Mouse (Mus musculus): ENCODE results near the gene Tbl1xr1. TPM values are rescaled to one million over a fixed set of nuclear protein-coding genes. Genes with fewer than 3 reads are reported as not detected.

Tbl1xr1 gene
- polyA plus RNA-seq, 1 experiment from 2014 or later, result 14.4 TPM

- H3K4me3 ChIP-seq (ENCODE audit: low read depth, low read length), result no peak overlapping the region
- no peaks in the 10 kb centered on the region for H3K36me3 ChIP-seq (ENCODE audit: control insufficient read depth, insufficient read depth, low read length)
- H3K27me3 ChIP-seq (replicated peaks; ENCODE audit: control insufficient read depth, insufficient read depth, low read length), result no peaks in the 10 kb centered on the region
- H3K9ac ChIP-seq (ENCODE audit: low read length), result no peak overlapping the region
- no peak overlapping the region for H3K4me2 ChIP-seq (ENCODE audit: low read length)
- H3K27ac ChIP-seq (ENCODE audit: low read depth, low read length), result no peak overlapping the region
- no peaks in the 10 kb centered on the region for H3K9me3 ChIP-seq (replicated peaks; ENCODE audit: control insufficient read depth, low read length)
- H3K4me1 ChIP-seq (ENCODE audit: control insufficient read depth, insufficient read depth, low read length), result peaks cover 21% of the 10 kb centered on the region
- WGBS, result 40% methylated on average over 1 of the region's 1 CpGs
- ATAC-seq (no peak), DNase-seq (ENCODE audit: low spot score) (no peak)
Measured at GRCm38 (mm10) chr3:22073916-22074315, 2.5 kb upstream of the Tbl1xr1 start.

GRCm38 (mm10) chr3:22074591-22075294 lies 1.7 kb upstream of the Tbl1xr1 start:
- Histone ChIP-seq H3K27me3 (replicated peaks; ENCODE audit: control insufficient read depth, insufficient read depth, low read length) (no peaks in the 10 kb centered on the region), H3K36me3 (ENCODE audit: control insufficient read depth, insufficient read depth, low read length) (no peaks in the 10 kb centered on the region), H3K4me1 (ENCODE audit: control insufficient read depth, insufficient read depth, low read length) (peaks cover 26% of the 10 kb centered on the region), H3K27ac (ENCODE audit: low read depth, low read length) (no peak overlapping the region), H3K4me3 (ENCODE audit: low read depth, low read length) (peak overlapping the region; percentile 89), H3K9me3 (replicated peaks; ENCODE audit: control insufficient read depth, low read length) (no peaks in the 10 kb centered on the region), H3K9ac (ENCODE audit: low read length) (0 out of 2 replicates have a peak overlapping the region, but pooled peaks have one; percentile 94), H3K4me2 (ENCODE audit: low read length) (peak overlapping the region; percentile 75)
- DNase-seq (ENCODE audit: low spot score), result peak; percentile 11
- 26% methylated on average over 11 of the region's 11 CpGs for WGBS
- no peak for ATAC-seq

GRCm38 (mm10) chr3:22075517-22075886 lies 950 bp upstream of the Tbl1xr1 start:
- no peaks in the 10 kb centered on the region for H3K27me3 ChIP-seq (replicated peaks; ENCODE audit: control insufficient read depth, insufficient read depth, low read length)
- peak overlapping the region; percentile 89 for H3K4me3 ChIP-seq (ENCODE audit: low read depth, low read length)
- H3K9me3 ChIP-seq (replicated peaks; ENCODE audit: control insufficient read depth, low read length), result no peaks in the 10 kb centered on the region
- DNase-seq (ENCODE audit: low spot score) (no peak), ATAC-seq (0 out of 2 replicates have a peak, but pooled peaks have one; percentile 0)
- no peaks in the 10 kb centered on the region for H3K36me3 ChIP-seq (ENCODE audit: control insufficient read depth, insufficient read depth, low read length)
- peak overlapping the region; percentile 99 for H3K27ac ChIP-seq (ENCODE audit: low read depth, low read length)
- H3K4me2 ChIP-seq (ENCODE audit: low read length), result peak overlapping the region; percentile 75
- under 1% methylated on average over 28 of the region's 28 CpGs for WGBS
- peak overlapping the region; percentile 94 for H3K9ac ChIP-seq (ENCODE audit: low read length)
- H3K4me1 ChIP-seq (ENCODE audit: control insufficient read depth, insufficient read depth, low read length), result peaks cover 28% of the 10 kb centered on the region

- peak overlapping the region; percentile 99 for H3K27ac ChIP-seq (ENCODE audit: low read depth, low read length)
- H3K9me3 ChIP-seq (replicated peaks; ENCODE audit: control insufficient read depth, low read length), result no peaks in the 10 kb centered on the region
- peak overlapping the region; percentile 89 for H3K4me3 ChIP-seq (ENCODE audit: low read depth, low read length)
- DNase-seq (ENCODE audit: low spot score), result peak; percentile 97
- peak overlapping the region; percentile 75 for H3K4me2 ChIP-seq (ENCODE audit: low read length)
- WGBS, result under 1% methylated on average over 44 of the region's 70 CpGs
- H3K36me3 ChIP-seq (ENCODE audit: control insufficient read depth, insufficient read depth, low read length), result no peaks in the 10 kb centered on the region
- H3K4me1 ChIP-seq (ENCODE audit: control insufficient read depth, insufficient read depth, low read length), result peaks cover 28% of the 10 kb centered on the region
- H3K9ac ChIP-seq (ENCODE audit: low read length), result peak overlapping the region; percentile 94
- H3K27me3 ChIP-seq (replicated peaks; ENCODE audit: control insufficient read depth, insufficient read depth, low read length), result no peaks in the 10 kb centered on the region
- ATAC-seq, result peak; percentile 93
Measured at GRCm38 (mm10) chr3:22075887-22076560, 428 bp upstream of the Tbl1xr1 start.

GRCm38 (mm10) chr3:22076936-22077656 lies 644 bp downstream of the Tbl1xr1 start:
- H3K36me3 ChIP-seq (ENCODE audit: control insufficient read depth, insufficient read depth, low read length), result no peaks in the 10 kb centered on the region
- H3K9me3 ChIP-seq (replicated peaks; ENCODE audit: control insufficient read depth, low read length), result no peaks in the 10 kb centered on the region
- peaks cover 28% of the 10 kb centered on the region for H3K4me1 ChIP-seq (ENCODE audit: control insufficient read depth, insufficient read depth, low read length)
- DNase-seq (ENCODE audit: low spot score) (peak; percentile 48), ATAC-seq (peak; percentile 65)
- peak overlapping the region; percentile 99 for H3K27ac ChIP-seq (ENCODE audit: low read depth, low read length)
- peak overlapping the region; percentile 94 for H3K9ac ChIP-seq (ENCODE audit: low read length)
- H3K4me3 ChIP-seq (ENCODE audit: low read depth, low read length), result peak overlapping the region; percentile 89
- peak overlapping the region; percentile 65 for H3K4me2 ChIP-seq (ENCODE audit: low read length)
- WGBS, result 1% methylated on average over 57 of the region's 64 CpGs
- no peaks in the 10 kb centered on the region for H3K27me3 ChIP-seq (replicated peaks; ENCODE audit: control insufficient read depth, insufficient read depth, low read length)

- Histone ChIP-seq H3K27ac (ENCODE audit: low read depth, low read length) (no peak overlapping the region), H3K4me1 (ENCODE audit: control insufficient read depth, insufficient read depth, low read length) (peaks cover 28% of the 10 kb centered on the region), H3K36me3 (ENCODE audit: control insufficient read depth, insufficient read depth, low read length) (no peaks in the 10 kb centered on the region), H3K4me3 (ENCODE audit: low read depth, low read length) (peak overlapping the region; percentile 89), H3K4me2 (ENCODE audit: low read length) (peak overlapping the region; percentile 65), H3K9me3 (replicated peaks; ENCODE audit: control insufficient read depth, low read length) (no peaks in the 10 kb centered on the region), H3K27me3 (replicated peaks; ENCODE audit: control insufficient read depth, insufficient read depth, low read length) (no peaks in the 10 kb centered on the region), H3K9ac (ENCODE audit: low read length) (peak overlapping the region; percentile 94)
- 1% methylated on average over 9 of the region's 9 CpGs for WGBS
- no peak for ATAC-seq
- DNase-seq (ENCODE audit: low spot score), result peak; percentile 57
Measured at GRCm38 (mm10) chr3:22077657-22078475, 1.4 kb downstream of the Tbl1xr1 start.

- Histone ChIP-seq H3K4me2 (ENCODE audit: low read length) (peak overlapping the region; percentile 65), H3K4me1 (ENCODE audit: control insufficient read depth, insufficient read depth, low read length) (peaks cover 28% of the 10 kb centered on the region), H3K27me3 (replicated peaks; ENCODE audit: control insufficient read depth, insufficient read depth, low read length) (no peaks in the 10 kb centered on the region), H3K36me3 (ENCODE audit: control insufficient read depth, insufficient read depth, low read length) (no peaks in the 10 kb centered on the region), H3K4me3 (ENCODE audit: low read depth, low read length) (peak overlapping the region; percentile 89), H3K9me3 (replicated peaks; ENCODE audit: control insufficient read depth, low read length) (no peaks in the 10 kb centered on the region), H3K9ac (ENCODE audit: low read length) (no peak overlapping the region), H3K27ac (ENCODE audit: low read depth, low read length) (no peak overlapping the region)
- ATAC-seq (no peak), DNase-seq (ENCODE audit: low spot score) (no peak)
- 31% methylated on average over 3 of the region's 3 CpGs for WGBS
Measured at GRCm38 (mm10) chr3:22078529-22078928, 2.1 kb downstream of the Tbl1xr1 start.

- Histone ChIP-seq H3K27me3 (replicated peaks; ENCODE audit: control insufficient read depth, insufficient read depth, low read length) (no peaks in the 10 kb centered on the region), H3K4me3 (ENCODE audit: low read depth, low read length) (no peak overlapping the region), H3K9ac (ENCODE audit: low read length) (no peak overlapping the region), H3K4me1 (ENCODE audit: control insufficient read depth, insufficient read depth, low read length) (peaks cover 19% of the 10 kb centered on the region), H3K27ac (ENCODE audit: low read depth, low read length) (no peak overlapping the region), H3K4me2 (ENCODE audit: low read length) (no peak overlapping the region), H3K36me3 (ENCODE audit: control insufficient read depth, insufficient read depth, low read length) (no peaks in the 10 kb centered on the region), H3K9me3 (replicated peaks; ENCODE audit: control insufficient read depth, low read length) (no peaks in the 10 kb centered on the region)
- DNase-seq (ENCODE audit: low spot score) (no peak), ATAC-seq (no peak)
- 94% methylated on average over 4 of the region's 4 CpGs for WGBS
Measured at GRCm38 (mm10) chr3:22081869-22082268, 5.4 kb downstream of the Tbl1xr1 start.
